Mouse (Mus musculus) adipocyte (in vitro differentiated cells): Measurements from ENCODE around the gene Gm21149.
"Not testable (repeated sequence)": the region's sequence is repeated elsewhere in the genome, so short reads cannot be mapped to it uniquely, and the experiment has no call there.

ENCODE experiments used
- DNase-seq: peaks from one replicate; pipeline ENCODE4 v3.0.0-alpha.2; 2016; ENCODE audit warnings: low spot score

Gm21149 gene

DNA sequence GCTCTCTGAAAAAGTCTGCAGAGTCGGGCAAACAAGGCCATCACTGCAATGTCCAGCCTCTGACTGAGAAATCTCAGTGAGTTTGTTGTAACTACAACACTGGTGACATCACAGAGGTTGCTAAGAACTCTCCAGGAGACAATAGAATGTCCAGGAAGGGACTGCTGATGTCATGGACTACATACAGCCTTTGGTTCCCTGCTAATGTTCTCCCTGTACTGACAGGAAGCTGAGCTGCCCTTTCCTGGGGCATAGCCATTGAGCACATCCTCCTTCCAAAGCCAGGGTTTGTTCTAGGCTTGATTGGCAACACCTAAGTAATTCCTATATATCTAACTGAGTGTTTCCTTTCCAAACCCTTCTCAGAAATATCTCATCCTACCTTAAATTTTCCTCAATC lies at the start of gene Gm21149:
Gene Gm21149 (minus strand): TSS at position 101 of the 400 bp plus-strand sequence.
- not testable (repeated sequence) for DNase-seq

DNA sequence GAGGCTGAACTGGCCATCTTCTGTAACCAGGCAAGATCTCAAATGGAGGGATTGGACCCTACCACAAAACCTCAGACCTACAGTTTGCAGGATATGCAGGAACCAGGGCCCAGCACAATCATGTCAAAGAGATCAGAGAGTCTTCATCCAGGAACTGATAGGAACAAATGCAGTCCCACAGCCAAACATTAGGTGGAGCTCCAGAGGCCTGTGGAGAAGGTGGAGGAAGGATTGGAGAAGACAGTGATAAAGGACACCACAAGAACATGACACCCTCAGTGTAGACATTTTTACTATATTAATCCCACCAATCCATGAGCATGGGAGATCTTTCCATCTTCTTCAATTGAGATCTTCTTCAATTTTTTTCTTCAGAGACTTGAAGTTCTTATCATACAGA lies 46.1 kb upstream of the Gm21149 start:
- not testable (repeated sequence) for DNase-seq

DNA sequence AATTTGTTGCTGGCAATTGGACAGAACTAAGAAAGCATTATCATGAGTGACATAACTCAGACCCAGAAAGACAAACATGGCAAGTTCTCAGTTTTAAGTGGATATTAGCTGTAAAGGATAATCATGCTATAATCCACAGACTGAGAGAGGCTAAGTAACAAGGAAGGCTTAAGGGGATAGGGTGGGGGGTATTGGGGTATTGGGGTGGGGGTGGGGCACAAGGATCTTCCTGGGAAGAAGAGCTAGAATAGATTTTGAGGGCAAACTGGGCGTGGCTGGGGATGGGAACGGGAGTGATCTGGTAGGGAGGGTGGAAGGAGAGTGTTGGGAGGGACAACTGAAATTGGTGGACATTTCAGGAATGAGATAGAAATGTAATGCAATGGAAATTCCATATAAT lies 45.7 kb upstream of the Gm21149 start:
- DNase-seq = not testable (repeated sequence)

DNA sequence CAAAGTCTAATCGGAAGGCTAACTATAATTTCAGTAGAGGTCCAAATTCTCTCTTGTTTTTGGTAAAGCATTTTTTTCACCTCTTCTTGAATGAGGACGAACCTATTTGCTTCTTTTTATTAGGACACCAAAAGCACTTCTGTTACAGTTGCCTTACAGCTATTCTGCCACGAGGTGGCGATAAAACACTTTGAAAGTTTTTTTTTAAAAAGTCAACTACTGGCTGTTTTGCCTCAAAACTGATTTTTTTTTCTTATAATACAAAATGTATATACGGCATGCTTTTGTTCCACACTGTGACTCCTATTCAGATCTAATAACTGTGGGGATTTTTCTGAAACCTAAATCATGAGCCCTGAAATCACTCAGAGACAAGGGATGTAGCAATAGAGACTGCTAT lies 44.1 kb upstream of the Gm21149 start:
- DNase-seq = not testable (repeated sequence)

DNA sequence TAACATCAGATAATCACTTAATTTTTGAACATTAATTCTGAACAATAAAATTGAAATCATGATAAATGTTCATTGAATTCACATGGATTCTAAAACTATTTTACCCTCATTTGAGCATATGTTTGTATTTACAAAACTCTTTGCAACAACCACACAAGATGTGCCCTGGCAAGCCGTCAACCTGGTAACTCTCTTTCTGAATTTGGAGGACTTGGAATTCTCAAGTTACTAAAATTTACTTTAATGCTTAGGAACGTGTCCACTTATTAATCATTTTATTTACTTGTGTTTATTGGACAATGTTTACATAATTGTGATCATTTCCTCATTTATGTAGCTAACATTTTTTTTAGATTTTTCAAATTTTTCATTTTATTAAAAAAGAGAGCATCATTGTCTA lies 40.8 kb upstream of the Gm21149 start:
- DNase-seq = not testable (repeated sequence)

DNA sequence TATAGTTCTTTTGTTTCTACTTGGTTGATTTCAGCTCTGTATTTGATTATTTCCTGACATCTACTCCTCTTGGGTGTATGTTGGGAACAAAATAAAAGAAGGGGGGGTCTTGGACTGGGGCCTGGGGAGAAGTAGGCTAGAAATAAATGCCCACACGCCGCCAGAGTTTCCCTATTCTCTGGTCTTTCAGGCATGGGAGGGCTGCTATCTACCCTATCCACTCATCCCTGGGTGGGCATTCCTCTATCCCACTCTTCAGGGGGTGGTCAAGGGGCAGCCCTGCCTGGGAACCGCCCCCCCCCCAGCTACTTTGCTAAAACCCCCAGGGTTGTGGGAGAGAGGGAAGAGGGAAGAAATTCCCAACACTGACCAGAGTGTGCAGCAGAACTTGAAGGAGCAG lies 35.9 kb upstream of the Gm21149 start:
- DNase-seq = not testable (repeated sequence)

DNA sequence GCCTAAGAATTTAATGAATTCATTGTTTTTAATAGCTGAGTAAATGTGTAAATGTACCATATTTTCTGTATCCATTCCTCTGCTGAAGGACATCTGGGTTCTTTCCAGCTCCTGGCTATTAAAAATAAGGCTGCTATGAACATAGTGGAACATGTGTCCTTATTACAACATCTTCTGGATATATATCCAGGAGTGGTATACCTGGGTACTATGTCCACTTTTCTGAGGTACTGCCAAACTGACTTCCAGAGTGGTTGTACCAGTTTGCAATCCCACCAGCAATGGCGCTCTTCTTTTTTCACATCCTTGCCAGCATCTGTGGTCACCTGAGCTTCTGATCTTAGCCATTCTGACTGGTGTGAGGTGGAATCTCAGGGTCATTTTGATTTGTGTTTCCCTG lies 33.6 kb upstream of the Gm21149 start:
- DNase-seq = not testable (repeated sequence)

DNA sequence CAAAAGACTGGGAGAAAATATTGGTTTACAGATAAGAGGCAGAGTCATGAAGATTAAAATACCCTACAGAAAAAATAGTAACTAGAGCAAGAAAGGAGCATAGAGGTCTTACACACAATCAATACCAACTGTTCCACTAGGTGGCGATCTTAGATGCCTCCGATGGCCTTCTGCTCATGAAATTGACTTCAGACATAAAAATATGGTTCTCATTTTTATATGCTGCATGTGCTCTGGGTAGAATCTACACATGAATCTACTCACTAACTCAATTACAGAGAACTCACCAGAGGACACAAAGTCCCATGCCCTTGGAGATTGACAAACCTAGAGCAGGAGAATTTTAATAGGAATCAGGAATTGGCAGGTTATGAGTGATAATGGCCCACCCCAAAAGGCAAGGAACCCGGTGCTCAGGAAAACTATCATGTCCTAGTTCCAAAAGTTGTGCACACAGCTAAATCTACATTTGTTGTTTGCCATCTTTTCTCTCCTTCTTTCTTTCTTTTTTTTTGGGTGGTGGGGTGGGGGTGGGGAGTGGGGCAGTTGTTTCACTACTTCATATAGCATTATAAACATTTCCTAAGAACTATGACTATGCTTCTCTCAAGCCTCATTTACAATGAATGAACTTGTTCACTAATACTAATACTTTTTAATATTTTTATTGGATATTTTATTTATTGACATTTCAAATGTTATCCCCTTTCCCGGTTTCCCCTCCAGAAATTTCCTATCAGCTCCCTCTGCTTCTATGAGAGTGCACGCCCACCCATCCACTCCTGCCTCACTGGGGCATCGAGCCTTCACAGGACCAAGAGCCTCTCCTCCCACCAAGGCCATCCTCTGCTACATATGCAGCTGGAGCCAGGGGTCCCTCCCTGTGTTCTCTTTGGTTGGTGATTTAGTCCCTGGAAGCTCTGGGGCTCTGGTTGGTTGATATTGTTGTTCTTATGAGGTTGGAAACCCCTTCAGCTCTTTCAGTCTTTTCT lies 32.4 kb upstream of the Gm21149 start:
- DNase-seq = peak; percentile 24

DNA sequence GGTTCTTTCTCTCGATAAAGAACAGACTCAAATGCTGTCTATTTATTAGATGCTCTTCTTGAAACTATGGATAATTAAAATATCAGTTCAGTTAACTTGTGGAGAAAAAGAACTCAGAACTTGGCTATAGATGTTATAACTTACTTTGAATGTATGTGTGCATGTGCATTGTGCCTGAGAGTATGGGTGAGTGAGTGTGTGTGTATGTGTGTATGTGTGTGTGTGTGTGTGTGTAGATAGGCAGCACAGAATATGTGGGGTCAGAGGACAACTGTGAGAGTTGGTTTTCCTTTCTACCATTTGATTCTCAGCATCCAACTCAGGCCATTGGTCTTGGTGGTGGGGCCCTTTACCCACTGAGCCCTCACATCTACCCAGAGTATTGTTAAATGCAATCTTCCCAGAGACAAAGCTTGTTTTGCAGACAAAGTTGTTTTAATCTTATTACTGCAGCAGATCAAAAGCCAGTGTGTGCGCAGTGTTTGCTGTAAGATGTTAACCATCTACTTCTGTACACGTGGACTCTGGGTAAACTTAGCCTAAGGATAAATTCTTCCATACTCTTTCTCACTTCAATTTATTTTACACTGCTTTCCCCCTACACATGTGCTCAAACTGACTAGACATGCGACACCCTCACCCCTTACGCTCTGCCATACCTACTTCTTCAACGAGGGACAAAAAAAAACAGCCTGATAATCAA lies 31.6 kb upstream of the Gm21149 start:
- DNase-seq = peak; percentile 45

DNA sequence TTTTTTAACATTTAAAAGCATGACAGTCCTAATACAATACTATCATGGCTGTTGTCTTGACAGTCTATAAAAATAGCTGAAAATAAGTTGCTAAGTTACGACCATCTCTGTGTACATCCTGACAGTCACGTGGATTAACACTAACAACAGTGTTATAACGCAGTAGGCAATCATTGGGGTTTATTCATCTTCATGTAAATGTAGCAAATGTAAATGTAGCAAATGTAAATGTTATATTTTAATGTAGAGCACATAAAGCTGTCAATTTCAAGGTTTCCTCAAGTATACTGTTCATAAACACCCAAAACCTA lies 30.9 kb upstream of the Gm21149 start:
- DNase-seq = no peak

DNA sequence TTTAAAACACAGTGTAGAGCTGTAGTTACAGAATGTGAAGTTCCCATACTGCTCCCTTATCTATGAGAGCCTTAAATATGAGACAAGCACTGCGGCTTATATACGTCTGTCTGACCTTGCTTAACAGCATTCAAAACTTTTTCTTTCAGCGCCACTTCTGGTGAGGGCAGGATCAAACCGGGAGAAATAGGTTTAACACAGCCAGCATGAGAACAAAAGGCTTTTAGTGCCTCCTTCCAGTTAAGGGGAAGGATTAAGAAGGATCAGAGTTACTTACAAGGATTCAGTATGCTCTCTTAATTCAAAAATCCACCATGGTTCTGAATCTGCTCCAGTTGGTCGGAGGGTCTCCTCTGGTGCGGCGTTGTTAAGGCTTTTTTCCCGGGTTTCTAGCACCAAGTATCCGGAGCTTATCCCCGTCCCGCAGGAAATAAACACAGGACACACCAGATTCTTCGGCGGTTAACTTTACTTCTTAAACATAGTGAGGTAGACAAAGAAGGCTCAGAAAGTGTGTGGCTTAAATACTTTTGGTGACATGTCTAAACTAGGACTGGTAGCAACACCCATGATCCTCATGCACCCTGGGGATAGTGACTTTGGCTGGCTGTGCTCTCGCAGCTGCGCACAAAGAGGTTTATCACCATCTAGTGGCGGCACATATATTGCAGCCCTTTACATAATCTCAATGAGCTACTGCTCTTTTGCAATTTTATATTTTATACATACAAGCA lies 30.4 kb upstream of the Gm21149 start:
- peak; percentile 81 for DNase-seq

DNA sequence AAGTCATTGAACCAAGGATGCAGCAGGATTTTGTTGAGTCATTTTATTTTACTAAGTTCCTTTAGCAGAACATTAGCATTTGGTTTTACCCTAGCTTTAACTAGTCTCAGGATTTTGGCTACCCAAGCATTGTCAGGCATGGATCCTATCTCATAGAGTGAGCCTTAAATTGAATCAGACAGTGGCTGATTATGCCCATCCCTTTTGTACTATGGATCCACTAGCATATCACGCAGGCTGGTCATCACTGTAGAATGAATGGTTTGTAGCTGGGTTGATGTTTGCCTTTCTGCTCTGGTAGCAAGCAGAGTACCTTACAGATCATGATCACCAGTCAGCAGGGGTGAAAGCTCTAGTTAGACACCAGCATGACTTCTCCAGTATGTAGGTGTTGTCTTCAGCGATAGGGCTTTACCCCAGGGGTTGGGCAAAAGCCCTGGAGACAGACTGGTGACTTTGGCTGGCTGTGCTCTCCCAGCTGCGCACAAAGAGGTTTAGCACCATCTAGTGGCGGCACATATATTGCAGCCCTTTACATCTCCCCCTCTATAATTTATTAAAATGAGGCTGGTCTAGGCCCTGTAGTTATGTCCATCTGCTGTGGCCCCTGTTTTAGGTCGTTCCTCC lies 22.6 kb upstream of the Gm21149 start:
- DNase-seq = not testable (repeated sequence)

DNA sequence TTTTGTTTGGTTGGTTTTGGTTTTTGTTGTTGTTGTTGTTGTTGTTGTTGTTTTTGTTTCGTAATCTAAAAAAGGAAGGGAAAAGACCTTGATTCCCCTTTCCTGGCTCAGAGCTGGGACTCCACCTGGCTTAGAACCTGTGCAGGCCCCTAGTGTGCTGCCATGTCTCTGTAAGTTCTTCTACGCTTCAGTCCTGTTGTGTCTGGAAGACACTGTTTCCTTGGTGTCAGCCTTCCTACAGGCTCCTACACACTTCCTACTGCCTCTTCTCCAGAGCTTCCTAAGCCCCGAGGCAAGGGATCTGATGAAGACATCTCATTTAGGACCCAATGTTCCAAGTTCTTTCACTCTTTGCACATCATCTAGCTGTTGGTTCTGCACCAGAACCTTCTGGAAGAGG lies 22.0 kb upstream of the Gm21149 start:
- DNase-seq = not testable (repeated sequence)

DNA sequence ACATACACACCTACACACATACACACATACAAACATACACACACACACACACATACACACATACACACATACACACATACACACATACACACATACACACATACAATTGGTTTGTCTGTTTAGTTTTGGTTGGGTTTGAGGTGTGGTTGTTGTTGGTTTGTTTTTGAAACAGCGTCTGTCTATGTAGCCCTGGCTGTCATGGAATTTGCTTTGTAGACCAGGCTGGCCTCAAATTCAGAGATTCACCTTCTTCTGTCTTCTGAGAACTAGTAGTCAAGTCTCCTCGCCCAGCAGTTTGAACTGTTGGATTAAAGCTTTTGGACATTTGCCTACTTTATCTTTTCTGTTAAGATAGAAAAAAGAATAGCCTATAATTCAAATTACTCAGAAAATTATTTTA lies 14.6 kb upstream of the Gm21149 start:
- not testable (repeated sequence) for DNase-seq

DNA sequence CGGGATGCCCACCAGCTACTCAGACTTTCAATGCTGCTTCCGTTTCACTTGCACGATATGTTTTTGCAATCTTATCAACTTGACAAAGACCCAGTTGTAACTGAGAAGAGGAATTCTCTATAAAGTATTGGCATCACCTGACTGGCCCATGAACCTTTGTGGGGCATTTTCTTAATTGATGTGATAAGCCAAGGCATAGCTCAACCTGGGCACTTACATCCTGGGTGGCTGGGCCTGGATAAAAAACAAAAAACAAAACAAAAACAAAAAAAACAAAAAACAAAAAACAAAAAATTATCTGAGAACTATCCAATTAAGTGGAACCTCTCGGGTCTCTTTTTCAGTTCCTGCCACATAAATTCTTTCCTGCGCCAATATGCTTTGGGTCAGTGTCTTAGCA lies 12.4 kb upstream of the Gm21149 start:
- peak; percentile 5 for DNase-seq

DNA sequence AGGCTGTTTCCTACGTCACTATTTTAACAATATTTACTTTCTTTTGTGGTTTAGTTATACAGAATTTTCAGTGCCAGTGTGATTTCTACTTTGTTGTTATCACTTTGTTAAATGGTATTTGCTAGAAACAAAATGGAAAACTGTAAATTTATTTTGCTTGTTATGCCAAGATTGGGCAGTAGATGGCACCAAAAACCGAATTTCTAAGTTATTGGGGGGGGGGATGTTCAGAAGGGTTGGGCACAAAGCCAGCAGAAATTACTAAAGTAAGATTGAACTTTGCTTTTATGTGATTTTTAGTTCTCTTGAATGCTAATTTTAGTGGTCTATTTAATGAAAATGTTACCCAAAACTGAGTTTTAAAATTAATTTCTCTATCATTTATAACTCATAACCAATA lies 8.3 kb upstream of the Gm21149 start:
- DNase-seq = peak; percentile 33

DNA sequence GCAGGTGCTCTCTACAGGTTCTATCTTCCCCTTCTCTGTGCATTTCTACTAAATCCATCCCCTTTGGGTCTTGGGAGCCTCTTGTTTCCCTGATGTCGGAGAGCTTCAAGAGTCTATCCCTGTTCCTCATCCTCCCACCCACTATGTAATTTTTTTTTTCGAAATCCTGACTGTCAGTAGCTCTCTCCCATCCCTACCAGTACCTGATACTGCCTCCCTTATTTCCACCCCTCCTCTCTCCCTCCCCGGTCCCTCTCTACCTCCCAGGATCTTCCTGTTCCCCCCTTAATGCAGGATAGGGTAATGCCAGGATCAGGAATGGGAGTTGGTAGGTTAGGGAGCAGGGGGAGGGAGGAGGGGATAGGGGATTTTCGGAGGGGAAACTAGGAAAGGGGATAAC lies 7.3 kb upstream of the Gm21149 start:
- peak; percentile 5 for DNase-seq

DNA sequence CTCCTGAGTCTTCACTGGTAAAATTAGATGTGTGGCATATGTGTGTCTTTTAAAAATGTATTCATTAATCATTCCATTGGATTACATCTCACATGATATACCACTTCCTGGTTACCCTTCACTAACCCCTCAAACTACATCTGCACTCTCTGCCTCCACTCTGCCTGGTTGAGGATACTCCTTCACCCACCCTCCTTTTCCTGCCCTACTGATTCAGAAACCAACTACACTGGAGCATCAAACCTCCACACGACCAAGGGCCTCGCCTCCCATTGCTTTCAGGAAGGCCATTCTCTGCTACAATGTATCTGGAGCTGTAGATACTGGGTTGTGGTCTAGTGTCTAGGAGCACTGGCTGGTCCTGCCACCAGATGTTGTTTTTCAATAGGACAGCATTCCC lies 6.5 kb upstream of the Gm21149 start:
- not testable (repeated sequence) for DNase-seq

DNA sequence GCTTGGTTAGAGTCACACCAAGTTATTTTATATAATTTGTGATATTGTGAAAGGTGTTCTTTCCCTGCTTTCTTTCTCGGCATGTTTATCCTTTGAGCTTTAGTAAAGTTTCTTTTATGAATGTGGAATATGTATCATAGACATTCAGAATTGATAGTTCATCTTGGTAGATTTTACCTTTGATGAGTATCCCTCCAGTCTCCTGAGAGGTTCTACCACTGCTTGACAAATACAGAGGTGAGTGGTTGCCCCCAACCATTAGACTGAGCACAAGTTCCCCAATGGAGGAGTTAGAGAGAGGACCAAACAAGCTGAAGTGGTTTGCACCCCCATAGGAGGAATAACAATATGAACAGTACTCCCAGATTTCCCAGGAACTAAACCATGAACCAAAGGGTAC lies 6.2 kb downstream of the Gm21149 start:
- not testable (repeated sequence) for DNase-seq

DNA sequence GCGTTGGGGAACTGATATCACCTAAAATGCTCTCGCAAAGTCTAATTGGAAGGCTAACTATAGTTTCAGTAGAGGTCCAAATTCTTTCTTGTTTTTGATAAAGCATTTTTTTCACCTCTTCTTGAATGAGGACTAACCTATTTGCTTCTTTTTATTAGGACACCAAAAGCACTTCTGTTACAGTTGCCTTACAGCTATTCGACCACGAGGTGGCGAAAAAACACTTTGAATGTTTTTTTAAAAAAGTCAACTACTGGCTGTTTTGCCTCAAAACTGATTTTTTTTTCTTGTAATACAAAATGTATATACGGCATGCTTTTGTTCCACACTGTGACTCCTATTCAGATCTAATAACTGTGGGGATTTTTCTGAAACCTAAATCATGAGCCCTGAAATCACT lies 8.6 kb downstream of the Gm21149 start:
- DNase-seq = peak; percentile 75

DNA sequence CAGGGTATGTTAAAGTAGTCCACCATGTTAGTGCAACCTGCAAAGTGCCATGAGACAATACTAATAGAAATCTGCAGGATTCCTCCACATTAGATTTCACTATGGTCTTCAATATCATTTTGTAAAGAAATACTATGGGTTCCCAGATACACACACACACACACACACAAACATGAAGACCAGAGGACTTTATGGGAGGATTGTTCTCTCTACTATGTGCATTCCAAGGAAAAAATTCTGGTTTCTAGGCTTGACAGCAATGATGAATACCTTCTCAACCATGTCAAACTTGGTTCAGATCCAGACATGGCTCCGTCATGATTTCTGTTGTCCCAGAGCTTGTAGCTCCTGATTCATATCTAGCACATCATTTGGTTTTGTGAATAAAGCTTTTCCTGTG lies 10.1 kb downstream of the Gm21149 start:
- peak; percentile 6 for DNase-seq

DNA sequence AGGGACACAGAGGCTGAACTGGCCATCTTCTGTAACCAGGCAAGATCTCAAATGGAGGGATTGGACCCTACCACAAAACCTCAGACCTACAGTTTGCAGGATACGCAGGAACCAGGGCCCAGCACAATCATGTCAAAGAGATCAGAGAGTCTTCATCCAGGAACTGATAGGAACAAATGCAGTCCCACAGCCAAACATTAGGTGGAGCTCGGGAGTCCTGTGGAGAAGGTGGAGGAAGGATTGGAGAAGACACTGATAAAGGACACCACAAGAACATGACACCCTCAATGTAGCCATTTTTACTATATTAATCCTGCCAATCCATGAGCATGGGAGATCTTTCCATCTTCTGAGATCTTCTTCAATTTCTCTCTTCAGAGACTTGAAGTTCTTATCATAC lies 12.8 kb downstream of the Gm21149 start:
- DNase-seq = not testable (repeated sequence)
